Mouse (Mus musculus): Measurements from ENCODE around the gene Acsl3.

Acsl3 gene

DNA sequence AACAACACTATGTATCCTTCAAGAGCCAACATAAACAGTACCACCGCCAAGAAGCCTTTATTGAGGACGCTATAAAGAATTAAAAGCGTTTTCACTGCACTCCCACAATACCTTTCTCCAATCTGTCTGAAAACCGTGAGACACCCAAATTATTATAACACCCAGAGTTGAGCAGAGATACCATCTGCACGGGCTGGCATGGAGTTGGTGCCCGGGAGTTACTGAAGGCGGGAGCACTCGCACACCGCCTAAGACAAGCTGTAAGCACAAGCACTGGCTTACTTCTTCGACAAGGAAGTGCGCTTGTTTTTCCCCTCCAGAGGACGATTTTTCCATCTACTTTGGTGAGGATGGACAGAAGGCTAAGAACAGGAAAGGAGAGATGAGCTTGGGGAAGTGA is 84.6 kb downstream of the Acsl3 start:
- DNase-seq (ENCODE audit: low read depth) = no peak

GRCm38 (mm10) chr1:78743318-78743717 is 85.7 kb downstream of the Acsl3 start:
- no peak for DNase-seq (ENCODE audit: low read depth)

- peak; percentile 53 for DNase-seq (ENCODE audit: low read depth)
These were observed 87.7 kb downstream of the Acsl3 start for GRCm38 (mm10) chr1:78745230-78745777.
